Mouse (Mus musculus) thymus, adult 18-20 months (tissue): ENCODE data around the gene Gm27029.
"Not testable (repeated sequence)": the region's sequence is repeated elsewhere in the genome, so short reads cannot be mapped to it uniquely, and the experiment has no call there.

Experiments used
- DNase-seq, 2 experiments: peaks; one replicate each; pipeline ENCODE4 v3.0.0; 2022; ENCODE audit warnings: mixed read lengths in 2 of 2

Gm27029 gene

GRCm38 (mm10) chr11:101417101-101417855, 7.3 kb downstream of the Gm27029 start, which contains the start of gene Aarsd1:
Gene Aarsd1 (minus strand): TSS chr11:101417615.
- DNase-seq: peak; percentile 71 to 79

GRCm38 (mm10) chr11:101416433-101417100, 8.0 kb downstream of the Gm27029 start:
- no peak for DNase-seq

GRCm38 (mm10) chr11:101415306-101415705, 9.3 kb downstream of the Gm27029 start:
- no peak for DNase-seq

- peak; percentile 24 to 34 for DNase-seq
These were observed 29.5 kb downstream of the Gm27029 start for GRCm38 (mm10) chr11:101395110-101395509.

GRCm38 (mm10) chr11:101381817-101382216, 42.8 kb downstream of the Gm27029 start:
- no peak for DNase-seq

- no peak for DNase-seq
These were observed 45.7 kb downstream of the Gm27029 start for GRCm38 (mm10) chr11:101378926-101379325.

GRCm38 (mm10) chr11:101378196-101378595, 46.4 kb downstream of the Gm27029 start:
- not testable (repeated sequence) for DNase-seq

GRCm38 (mm10) chr11:101374421-101374938, 50.1 kb downstream of the Gm27029 start:
- no peak for DNase-seq

- DNase-seq: no peak
These were observed 54.5 kb downstream of the Gm27029 start for GRCm38 (mm10) chr11:101370141-101370540.

- DNase-seq: no peak
These were observed 57.2 kb downstream of the Gm27029 start, which contains the start of gene G6pc for GRCm38 (mm10) chr11:101367326-101367935. Gene G6pc (plus strand): TSS chr11:101367561.

GRCm38 (mm10) chr11:101364531-101364931, 60.1 kb downstream of the Gm27029 start:
- no peak for DNase-seq

- peak in 1 of 2 experiments; percentile 18 for DNase-seq
These were observed 63.9 kb downstream of the Gm27029 start for GRCm38 (mm10) chr11:101360651-101361113.

GRCm38 (mm10) chr11:101359776-101360175, 64.8 kb downstream of the Gm27029 start:
- no peak for DNase-seq

- DNase-seq: no peak
These were observed 67.0 kb downstream of the Gm27029 start for GRCm38 (mm10) chr11:101357505-101358182.
